Mouse (Mus musculus): ENCODE results near the gene H2al1o. TPM values are rescaled to one million over a fixed set of nuclear protein-coding genes. Genes with fewer than 3 reads are reported as not detected.
"Not testable (repeated sequence)": the region's sequence is repeated elsewhere in the genome, so short reads cannot be mapped to it uniquely, and the experiment has no call there.

Gene H2al1o
- total RNA-seq (2012; rRNA removed) (not detected in 2 replicates), total RNA-seq (2014; rRNA removed) (not detected in 2 replicates), polyA plus RNA-seq (2012; ENCODE audit: insufficient read length, low read depth) (not detected in 2 replicates)

DNA sequence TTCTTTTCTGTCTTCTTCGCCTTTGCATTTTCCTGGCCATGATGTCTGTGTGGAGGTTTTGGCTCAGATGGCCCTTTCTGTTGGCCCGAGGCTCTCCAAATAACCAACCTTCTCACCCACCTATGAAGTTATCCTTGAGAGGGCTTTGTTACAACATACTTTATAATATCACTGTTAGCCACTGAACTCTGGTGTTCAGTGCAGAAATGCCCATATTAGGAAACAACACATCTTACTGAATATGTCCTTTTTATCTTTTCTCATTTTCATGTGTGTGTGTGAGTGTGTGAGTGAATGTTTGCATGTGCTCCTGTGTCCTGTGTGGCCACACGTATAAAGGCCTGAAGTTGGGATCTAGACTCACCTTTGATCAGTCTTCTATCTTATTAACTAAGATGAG is at the start of gene H2al1o:
TSS of gene H2al1o (minus strand) at position 101 of the 400 bp plus-strand sequence.
- dilution Hi-C loops (cut with MboI; ENCODE audit: extremely low pct_ligation_motif_present, extremely low pct_unique_long_range_greater_than_20kb, low sequenced_read_pairs); in situ Hi-C loops (cut with MboI; ENCODE audit: low pct_ligation_motif_present, low pct_unique_long_range_greater_than_20kb, low sequenced_read_pairs); H3K9me3 ChIP-seq (replicated peaks; ENCODE audit: low read length); H3K9ac ChIP-seq (ENCODE audit: insufficient read depth, low read depth); H3K4me3 ChIP-seq (replicated peaks in 1 of 3; ENCODE audit: low read depth in 2 of 3, low read length in 2 of 3, poor library complexity in 1 of 3); H3K4me1 ChIP-seq (ENCODE audit: control insufficient read depth in 1 of 2, insufficient read depth in 2 of 2); DNase-seq (ENCODE audit: extremely low read depth); H3K4me2 ChIP-seq (ENCODE audit: insufficient read depth, low read depth, poor library complexity, severe bottlenecking); H3K79me2 ChIP-seq (replicated peaks; ENCODE audit: control insufficient read depth, extremely low read depth, insufficient read depth, poor library complexity, severe bottlenecking); H3K27me3 ChIP-seq (replicated peaks); H3K36me3 ChIP-seq (replicated peaks in 1 of 2; ENCODE audit: control insufficient read depth in 1 of 2, insufficient read depth in 1 of 2, low read length in 1 of 2); H3K27ac ChIP-seq (ENCODE audit: insufficient read depth, low read depth): not testable (repeated sequence)

DNA sequence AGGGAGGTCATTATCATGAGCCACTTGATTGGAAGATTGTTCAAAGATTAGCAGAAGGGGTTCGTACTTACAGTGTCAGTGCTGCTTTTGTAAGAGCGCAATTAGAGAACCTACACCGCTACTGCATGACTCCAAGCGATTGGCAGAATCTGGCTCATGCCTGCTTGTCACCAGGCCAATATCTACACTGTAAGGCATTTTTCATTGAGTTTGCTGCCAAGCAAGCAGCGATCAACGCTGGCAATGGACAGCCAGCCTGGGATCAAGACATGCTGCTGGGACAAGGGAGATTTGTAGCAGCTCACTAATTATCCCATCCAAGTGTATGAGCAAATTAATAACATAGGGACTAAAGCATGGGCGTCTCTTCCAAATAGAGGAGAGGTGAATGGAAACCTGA is 25.8 kb upstream of the H2al1o start:
- H3K4me2 ChIP-seq (ENCODE audit: insufficient read depth, low read depth, poor library complexity, severe bottlenecking); DNase-seq (ENCODE audit: extremely low read depth); H3K9me3 ChIP-seq (replicated peaks; ENCODE audit: low read length); H3K9ac ChIP-seq (ENCODE audit: insufficient read depth, low read depth); H3K4me3 ChIP-seq (replicated peaks in 1 of 3; ENCODE audit: low read depth in 2 of 3, low read length in 2 of 3, poor library complexity in 1 of 3); H3K27ac ChIP-seq (ENCODE audit: insufficient read depth, low read depth); dilution Hi-C loops (cut with MboI; ENCODE audit: extremely low pct_ligation_motif_present, extremely low pct_unique_long_range_greater_than_20kb, low sequenced_read_pairs); H3K36me3 ChIP-seq (replicated peaks in 1 of 2; ENCODE audit: control insufficient read depth in 1 of 2, insufficient read depth in 1 of 2, low read length in 1 of 2); H3K27me3 ChIP-seq (replicated peaks); H3K79me2 ChIP-seq (replicated peaks; ENCODE audit: control insufficient read depth, extremely low read depth, insufficient read depth, poor library complexity, severe bottlenecking); H3K4me1 ChIP-seq (ENCODE audit: control insufficient read depth in 1 of 2, insufficient read depth in 2 of 2); in situ Hi-C loops (cut with MboI; ENCODE audit: low pct_ligation_motif_present, low pct_unique_long_range_greater_than_20kb, low sequenced_read_pairs): not testable (repeated sequence)

DNA sequence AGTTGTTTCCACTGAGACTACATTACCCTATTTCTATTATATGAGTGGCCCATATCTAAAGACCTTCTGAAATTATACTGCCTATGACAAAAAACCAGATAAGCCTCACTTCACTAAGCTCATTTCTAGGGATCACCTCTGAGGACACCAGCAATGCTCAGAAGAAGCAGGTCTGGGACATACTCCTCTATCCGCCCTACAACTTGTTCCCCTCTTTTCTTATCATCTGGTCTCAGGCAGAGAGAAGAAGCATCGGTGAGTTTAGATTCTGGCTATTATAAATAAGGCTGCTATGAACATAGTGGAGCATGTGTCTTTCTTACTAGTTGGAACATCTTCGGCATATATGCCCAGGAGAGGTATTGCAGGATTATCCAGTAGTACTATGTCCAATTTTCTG is 35.3 kb downstream of the H2al1o start:
- DNase-seq (ENCODE audit: extremely low read depth), result no peak
- Histone ChIP-seq H3K9ac (ENCODE audit: insufficient read depth, low read depth) (no peak overlapping the region), H3K4me3 (replicated peaks in 1 of 3; ENCODE audit: low read depth in 2 of 3, low read length in 2 of 3, poor library complexity in 1 of 3) (no peak overlapping the region), H3K4me1 (ENCODE audit: control insufficient read depth in 1 of 2, insufficient read depth in 2 of 2) (no peaks in the 10 kb centered on the region), H3K9me3 (replicated peaks; ENCODE audit: low read length) (no peaks in the 10 kb centered on the region), H3K79me2 (replicated peaks; ENCODE audit: control insufficient read depth, extremely low read depth, insufficient read depth, poor library complexity, severe bottlenecking) (no peaks in the 10 kb centered on the region), H3K27me3 (replicated peaks) (no peaks in the 10 kb centered on the region), H3K36me3 (replicated peaks in 1 of 2; ENCODE audit: control insufficient read depth in 1 of 2, insufficient read depth in 1 of 2, low read length in 1 of 2) (no peaks in the 10 kb centered on the region), H3K27ac (ENCODE audit: insufficient read depth, low read depth) (no peak overlapping the region), H3K4me2 (ENCODE audit: insufficient read depth, low read depth, poor library complexity, severe bottlenecking) (no peak overlapping the region)
- no peak for TF ChIP-seq CHD1 (IDR thresholded peaks at IDR 0.05; ENCODE audit: low read depth, low read length)
- TF ChIP-seq GABPA (IDR thresholded peaks at IDR 0.05; ENCODE audit: insufficient replicate concordance, low read depth, low read length), result no peak
- no peak for TF ChIP-seq MYC (IDR thresholded peaks at IDR 0.05; ENCODE audit: low read depth, low read length)
- TF ChIP-seq JUND (conservative IDR thresholded peaks at IDR 0.05; ENCODE audit: low read depth, low read length), result no peak
- no peak for TF ChIP-seq MAX (IDR thresholded peaks at IDR 0.05; ENCODE audit: low read length)
- no peak for TF ChIP-seq KAT2A (IDR thresholded peaks at IDR 0.05; ENCODE audit: insufficient replicate concordance, low read length)
- TF ChIP-seq POLR2AphosphoS2 (IDR thresholded peaks at IDR 0.05; ENCODE audit: low read depth, low read length), result no peak
- TF ChIP-seq ETS1 (conservative IDR thresholded peaks at IDR 0.05; ENCODE audit: low read depth, low read length), result no peak
- TF ChIP-seq JUN (IDR thresholded peaks at IDR 0.05; ENCODE audit: insufficient read depth, low read depth, low read length), result no peak
- no peak for TF ChIP-seq RCOR1 (conservative IDR thresholded peaks at IDR 0.05; ENCODE audit: low read depth, low read length)
- no peak for TF ChIP-seq IRF4 (IDR thresholded peaks at IDR 0.05; ENCODE audit: low read depth, low read length)
- TF ChIP-seq SIN3A (IDR thresholded peaks at IDR 0.05; ENCODE audit: low read length), result no peak
- TF ChIP-seq NRF1 (IDR thresholded peaks at IDR 0.05; ENCODE audit: low read depth, low read length), result no peak
- TF ChIP-seq CTCF (conservative IDR thresholded peaks at IDR 0.05 in 1 of 2, IDR thresholded peaks at IDR 0.05 in 1 of 2; ENCODE audit: low read depth in 2 of 2, low read length in 2 of 2), result no peak
- TF ChIP-seq ZMIZ1 (IDR thresholded peaks at IDR 0.05; ENCODE audit: low read depth, low read length), result no peak
- no peak for TF ChIP-seq MAFK (IDR thresholded peaks at IDR 0.05; ENCODE audit: insufficient replicate concordance, low read length)
- no peak for TF ChIP-seq SMC3 (IDR thresholded peaks at IDR 0.05; ENCODE audit: low read depth, low read length)
- TF ChIP-seq UBTF (IDR thresholded peaks at IDR 0.05; ENCODE audit: low read depth, low read length), result no peak
- no peak for TF ChIP-seq ZC3H11A (IDR thresholded peaks at IDR 0.05; ENCODE audit: low read depth, low read length)
- dilution Hi-C loops (cut with MboI; ENCODE audit: extremely low pct_ligation_motif_present, extremely low pct_unique_long_range_greater_than_20kb, low sequenced_read_pairs), result no loop called here
- in situ Hi-C loops (cut with MboI; ENCODE audit: low pct_ligation_motif_present, low pct_unique_long_range_greater_than_20kb, low sequenced_read_pairs), result no loop called here
